Mouse (Mus musculus) regulatory T cell (primary cell): Measurements from ENCODE around the gene Zfp319.

Source experiments
- in situ Hi-C: fragments of 300-600 bp; cut with MboI, MseI; formaldehyde crosslinking; loops from one replicate; pipeline ENCODE4 v1.15.1; 2025; ENCODE audit warnings: high pct_unique_total_duplicates

The Zfp319 gene

GRCm38 (mm10) chr8:95351461-95351860 lies 19.7 kb upstream of the Zfp319 start:
- in situ Hi-C loops = no loop called here

DNA sequence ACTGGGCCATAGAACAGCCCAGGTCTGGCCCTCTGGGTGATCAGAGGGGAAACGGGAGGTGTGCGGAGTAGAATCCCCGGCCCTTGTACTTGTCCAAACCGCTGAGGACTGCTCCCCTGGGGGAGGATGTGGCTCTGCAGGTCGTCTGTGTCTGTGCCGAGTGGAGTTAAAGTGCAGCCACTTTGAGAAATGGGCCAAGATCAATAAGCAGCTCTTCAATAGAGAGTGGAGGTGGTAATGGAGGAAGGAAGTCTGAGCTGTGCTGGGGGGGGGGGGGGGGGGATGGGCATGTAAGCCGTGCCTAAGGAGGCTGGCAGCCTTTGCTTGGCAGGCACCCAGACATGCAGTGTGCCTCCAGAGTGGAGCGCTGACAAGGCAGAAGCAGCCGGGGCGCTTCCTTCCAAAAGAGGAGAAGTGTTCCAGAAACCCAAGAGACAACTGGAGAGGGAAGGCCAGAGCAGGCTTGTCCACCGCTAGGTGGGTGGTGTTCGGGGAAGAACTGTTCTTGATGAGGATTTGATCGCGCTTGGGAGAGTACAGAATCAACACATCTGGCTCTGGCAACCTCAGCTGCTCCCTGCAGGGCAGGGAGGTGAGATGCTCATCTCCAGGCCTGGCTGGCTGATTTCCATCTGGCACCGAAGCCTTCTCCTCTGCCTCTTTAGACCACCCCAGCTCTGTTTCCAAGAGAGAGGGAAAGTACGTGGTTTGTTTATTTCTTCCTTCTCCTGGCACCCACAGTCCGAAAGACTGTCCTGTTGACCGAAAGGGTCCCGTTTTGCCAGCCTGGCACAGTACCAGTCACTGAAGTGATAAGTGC lies 17.3 kb upstream of the Zfp319 start:
- in situ Hi-C loops = no loop called here

DNA sequence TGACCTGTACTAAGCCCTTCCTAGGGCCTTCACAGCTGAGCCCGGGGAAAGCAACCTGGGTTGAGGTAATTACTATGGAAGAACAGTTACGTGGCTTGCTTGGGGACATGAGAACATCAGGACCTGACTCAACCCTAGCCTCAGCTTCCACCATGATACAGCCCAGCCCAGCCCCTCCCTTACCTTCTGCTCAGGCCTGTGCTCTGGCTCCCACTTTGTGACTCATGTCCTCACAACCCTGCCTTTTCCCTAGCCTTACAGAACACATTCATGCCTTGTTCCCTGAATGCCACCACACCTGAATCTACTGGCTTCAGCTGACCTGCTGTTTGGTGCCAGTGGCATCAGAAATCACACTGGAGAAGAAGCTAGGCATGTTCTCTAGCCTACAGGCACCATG lies 16.6 kb upstream of the Zfp319 start:
- in situ Hi-C loops = no loop called here

DNA sequence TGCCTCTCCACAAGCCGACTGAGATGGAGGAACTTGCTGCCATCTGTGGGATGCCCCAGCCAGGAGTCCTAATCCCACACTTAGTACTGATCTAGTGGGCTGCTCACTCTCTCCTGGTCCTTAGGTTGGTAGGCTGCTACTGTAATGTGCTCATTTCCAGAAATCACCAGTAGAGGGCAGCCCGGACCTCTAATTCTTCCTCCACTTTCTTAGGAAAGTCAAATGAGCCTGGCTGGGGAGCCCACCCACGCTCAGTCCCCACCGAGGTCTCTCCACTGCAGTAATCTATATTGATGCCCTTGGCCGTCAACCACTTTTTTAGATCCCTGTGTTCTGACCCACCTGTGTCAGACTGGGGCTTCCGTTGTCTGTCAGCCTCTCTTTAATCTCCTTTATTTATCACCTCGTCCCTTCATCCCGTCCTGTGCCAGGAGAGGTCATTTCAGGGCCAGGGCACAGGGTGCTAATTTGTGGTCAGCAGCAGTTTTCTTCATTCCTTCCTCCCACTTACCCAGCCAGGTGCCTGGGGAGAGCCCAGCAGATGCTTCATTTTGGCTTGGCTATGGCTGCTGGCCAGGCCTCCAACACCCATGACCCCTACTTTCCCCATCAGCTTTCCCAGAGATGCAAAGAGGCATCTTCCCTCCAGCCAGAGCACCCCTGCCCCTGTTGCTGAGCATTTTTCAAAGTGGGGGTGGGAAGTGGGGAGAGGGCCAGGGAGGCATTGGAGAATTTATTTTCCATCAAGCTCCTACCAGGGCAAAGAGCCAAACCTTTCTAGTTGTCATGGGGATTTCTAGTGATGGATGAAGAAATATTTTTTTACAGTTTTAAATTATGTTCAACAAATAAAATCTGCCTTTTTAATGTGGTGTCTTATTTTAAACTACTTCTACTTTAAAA lies 15.1 kb upstream of the Zfp319 start:
- in situ Hi-C loops = no loop called here

- in situ Hi-C loops = no loop called here
Observed at GRCm38 (mm10) chr8:95344668-95345067, 12.9 kb upstream of the Zfp319 start.

GRCm38 (mm10) chr8:95341721-95342120 lies 10.0 kb upstream of the Zfp319 start:
- in situ Hi-C loops = no loop called here

GRCm38 (mm10) chr8:95336363-95336762 lies 4.6 kb upstream of the Zfp319 start:
- in situ Hi-C loops = no loop called here

DNA sequence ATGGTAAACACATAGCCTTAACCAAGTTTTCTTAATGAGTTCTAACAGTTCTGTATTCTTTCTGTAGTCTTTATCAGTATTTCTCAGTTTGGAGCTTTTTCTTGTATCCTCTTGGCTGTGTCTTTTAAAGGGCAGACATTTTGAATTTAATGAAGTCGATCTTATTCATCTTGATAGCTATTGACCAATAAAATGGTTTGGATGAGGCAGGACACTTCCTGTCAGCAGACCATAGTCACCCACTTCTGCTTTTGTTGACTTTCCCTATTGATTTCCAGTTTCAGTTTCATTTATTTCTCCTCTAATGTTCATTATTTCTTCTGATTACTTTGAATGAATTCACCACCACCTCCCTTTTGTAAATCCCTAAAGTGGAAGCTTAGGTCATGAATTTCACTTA lies 4.0 kb upstream of the Zfp319 start:
- in situ Hi-C loops = no loop called here

GRCm38 (mm10) chr8:95332437-95333199 lies 868 bp upstream of the Zfp319 start:
- in situ Hi-C loops = loop anchor here (5.0 kb wide), 1 partner anchor 100 kb away; the partner anchor contains the start of gene Cfap20

- in situ Hi-C loops = loop anchor here (5.0 kb wide), 1 partner anchor 101 kb away; the partner anchor contains the start of gene Cfap20
Observed at GRCm38 (mm10) chr8:95331156-95331719, 512 bp downstream of the Zfp319 start.

DNA sequence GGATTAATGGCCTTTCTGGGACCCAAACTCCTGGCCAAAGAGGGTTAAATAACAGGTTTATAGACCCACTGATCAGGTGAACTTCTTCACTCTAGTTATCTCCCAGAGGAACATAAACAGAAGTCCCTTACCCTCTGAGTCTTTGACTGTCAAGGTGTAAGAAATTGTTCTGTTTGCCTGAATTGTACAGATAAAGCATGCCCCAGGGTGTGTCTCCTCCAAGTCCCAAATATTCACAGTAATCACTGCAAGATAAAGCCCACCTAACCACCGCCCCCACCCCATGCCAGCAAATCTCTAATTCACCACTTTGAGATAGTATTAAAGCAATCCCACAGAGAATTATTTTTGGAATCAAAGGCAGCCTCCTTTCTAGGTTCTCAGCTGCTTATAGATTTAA lies 1.4 kb downstream of the Zfp319 start:
- in situ Hi-C loops = loop anchor here (5.0 kb wide), 1 partner anchor 102 kb away; the partner anchor contains the start of gene Cfap20

DNA sequence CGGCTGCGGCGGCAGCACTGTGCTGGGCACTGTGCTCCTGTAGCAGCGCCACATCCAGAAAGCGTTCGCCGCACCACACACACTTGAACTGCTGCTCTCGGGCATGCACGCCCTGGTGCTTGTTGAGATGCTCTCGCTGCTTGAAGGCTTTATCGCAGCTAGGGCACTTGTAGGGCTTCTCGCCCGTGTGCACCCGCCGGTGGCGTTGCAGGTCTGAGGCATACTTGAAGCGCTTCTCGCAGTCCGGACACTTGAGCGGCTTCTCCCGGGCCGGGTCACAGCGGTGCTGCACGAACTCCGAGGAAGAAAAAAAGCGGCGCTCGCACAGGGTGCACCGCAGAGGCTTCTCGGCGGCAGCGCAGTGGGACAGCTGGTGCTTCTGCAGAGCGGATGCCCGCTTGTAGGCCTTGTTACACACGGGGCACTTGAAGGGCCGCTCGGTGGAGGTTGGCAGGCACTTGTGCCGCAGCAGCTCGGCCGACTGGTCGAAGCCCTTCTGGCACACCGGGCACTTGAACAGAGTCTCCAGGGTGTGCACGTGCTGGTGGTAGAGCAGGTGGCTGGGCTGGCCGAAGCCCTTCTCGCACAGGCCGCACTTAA lies 3.8 kb downstream of the Zfp319 start:
- in situ Hi-C loops = no loop called here

- in situ Hi-C loops = no loop called here
Observed at GRCm38 (mm10) chr8:95326822-95327221, 4.9 kb downstream of the Zfp319 start.

GRCm38 (mm10) chr8:95324646-95325045 lies 7.1 kb downstream of the Zfp319 start:
- in situ Hi-C loops = no loop called here

DNA sequence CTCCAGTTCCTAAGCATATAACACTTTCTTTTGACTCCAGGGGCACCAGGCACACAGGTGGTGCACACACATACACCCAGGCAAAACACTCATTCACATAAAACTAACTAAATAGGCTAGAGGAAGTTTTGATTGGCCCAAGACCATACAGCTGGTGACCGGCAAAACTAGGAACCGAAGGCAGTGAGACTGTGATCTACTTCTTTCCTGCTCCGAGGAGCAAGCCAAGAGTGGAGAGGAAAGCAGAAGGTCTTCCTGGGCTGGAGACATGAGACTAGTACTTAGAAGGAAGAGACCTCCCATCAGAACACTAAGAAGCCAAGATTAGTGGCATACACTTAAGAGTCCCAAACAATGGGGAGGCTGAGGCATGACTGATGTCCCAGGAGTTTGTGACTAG lies 8.5 kb downstream of the Zfp319 start:
- in situ Hi-C loops = no loop called here

DNA sequence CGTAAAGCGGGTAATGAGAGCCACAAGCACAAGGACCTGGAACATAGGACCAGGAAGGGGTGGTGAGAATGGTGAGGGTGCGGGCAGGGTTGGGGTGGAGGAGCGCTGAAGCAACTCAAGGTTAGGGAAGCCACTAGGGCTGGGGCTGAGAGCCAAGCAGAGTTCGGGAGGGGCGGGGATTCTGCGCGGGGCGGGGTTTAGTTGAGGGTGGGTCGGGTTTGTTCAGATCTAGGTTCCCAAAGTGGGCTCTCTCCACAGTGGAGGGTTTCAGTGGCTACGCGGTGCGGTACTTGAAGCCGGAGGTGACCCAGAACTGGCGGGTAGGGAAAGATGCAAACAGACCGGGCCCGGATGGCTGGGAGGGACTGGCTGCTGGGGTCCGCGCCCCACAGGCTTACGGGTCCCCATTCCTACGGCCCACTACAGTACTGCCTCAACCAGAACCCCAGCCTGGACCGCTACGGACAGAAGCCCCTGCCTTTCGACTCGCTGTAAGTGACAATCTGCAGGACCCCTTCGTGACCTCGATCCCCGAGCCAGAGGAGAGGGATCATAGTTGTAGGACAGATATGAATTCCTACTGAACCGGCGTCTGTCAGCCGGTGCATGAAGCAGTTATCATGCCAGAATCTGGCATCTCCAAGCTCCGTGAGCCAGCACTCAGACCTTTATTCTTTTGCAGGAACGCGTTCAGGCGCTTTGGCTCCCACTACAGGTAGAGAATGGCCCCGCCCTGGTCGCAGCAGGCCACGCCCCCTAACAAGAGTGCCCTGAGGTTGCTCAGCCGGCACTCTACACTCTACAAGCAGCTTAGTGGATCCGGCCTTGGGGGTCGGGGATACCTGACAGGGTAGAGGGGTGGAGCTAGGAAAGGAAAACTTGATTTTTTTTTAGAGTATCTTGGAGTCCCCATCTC lies 11.3 kb downstream of the Zfp319 start:
- in situ Hi-C loops = no loop called here

DNA sequence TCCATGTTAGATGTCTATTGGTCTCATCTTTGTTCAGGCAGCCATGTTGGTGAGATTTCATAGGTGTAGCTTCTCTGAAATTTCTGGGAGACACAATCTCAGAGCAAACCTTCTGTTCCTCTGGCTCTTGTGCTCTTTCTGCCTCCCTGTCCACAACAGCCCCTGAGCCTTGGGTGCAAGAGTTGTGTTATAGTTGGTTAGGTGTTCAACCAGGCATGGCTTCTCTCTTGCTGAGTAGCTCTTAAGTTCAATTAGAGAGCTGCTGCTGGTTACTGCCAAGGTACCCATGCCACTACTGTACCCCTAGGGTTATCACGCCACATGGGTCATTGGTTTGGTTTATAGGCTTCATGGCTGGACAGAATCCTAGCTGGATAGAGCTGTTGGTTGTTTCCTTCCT lies 16.4 kb downstream of the Zfp319 start:
- in situ Hi-C loops = no loop called here

DNA sequence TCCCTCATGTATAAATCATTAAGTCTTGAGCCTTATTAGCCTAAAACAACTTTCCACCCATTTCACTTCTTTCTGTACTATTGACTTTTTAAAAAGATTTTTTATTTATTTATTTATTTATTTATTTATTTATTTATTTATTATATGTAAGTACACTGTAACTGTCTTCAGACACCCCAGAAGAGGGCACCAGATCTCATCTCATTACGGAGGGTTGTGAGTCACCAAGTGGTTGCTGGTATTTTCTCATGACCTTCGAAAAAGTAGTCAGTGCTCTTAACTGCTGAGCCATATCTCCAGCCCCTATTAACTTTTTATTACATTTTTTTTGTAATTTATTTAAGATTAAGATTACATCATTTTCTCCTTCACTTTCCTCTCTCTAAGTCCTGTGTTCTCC lies 17.0 kb downstream of the Zfp319 start:
- in situ Hi-C loops = no loop called here

- in situ Hi-C loops = no loop called here
Observed at GRCm38 (mm10) chr8:95313857-95314256, 17.9 kb downstream of the Zfp319 start.

DNA sequence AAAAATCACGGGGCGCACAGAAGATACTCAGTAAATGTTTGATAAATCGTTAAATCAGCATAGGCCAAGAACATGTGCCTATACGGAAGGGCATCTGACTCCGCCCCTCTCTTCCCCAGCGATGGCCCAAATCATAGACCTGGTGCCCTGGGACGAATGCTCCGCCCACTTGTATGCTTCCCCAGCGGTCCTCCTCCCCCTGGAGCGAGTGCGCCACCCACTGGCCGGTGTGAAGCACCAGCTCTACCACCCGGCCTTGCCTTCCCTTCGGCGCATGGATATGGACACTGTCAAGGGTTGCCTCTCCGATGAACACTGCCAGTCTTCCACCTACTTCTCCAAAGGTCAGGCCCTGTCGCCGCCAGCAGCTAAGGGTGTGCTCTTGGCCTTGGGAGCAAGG lies 18.9 kb downstream of the Zfp319 start:
- in situ Hi-C loops = no loop called here
